Mouse (Mus musculus): ENCODE data around the gene Gm20388. TPM values are rescaled to one million over a fixed set of nuclear protein-coding genes. Genes with fewer than 3 reads are reported as not detected.

Gene Gm20388
- polyA plus RNA-seq, 1 experiment from 2014 or later, result 5.5 TPM

DNA sequence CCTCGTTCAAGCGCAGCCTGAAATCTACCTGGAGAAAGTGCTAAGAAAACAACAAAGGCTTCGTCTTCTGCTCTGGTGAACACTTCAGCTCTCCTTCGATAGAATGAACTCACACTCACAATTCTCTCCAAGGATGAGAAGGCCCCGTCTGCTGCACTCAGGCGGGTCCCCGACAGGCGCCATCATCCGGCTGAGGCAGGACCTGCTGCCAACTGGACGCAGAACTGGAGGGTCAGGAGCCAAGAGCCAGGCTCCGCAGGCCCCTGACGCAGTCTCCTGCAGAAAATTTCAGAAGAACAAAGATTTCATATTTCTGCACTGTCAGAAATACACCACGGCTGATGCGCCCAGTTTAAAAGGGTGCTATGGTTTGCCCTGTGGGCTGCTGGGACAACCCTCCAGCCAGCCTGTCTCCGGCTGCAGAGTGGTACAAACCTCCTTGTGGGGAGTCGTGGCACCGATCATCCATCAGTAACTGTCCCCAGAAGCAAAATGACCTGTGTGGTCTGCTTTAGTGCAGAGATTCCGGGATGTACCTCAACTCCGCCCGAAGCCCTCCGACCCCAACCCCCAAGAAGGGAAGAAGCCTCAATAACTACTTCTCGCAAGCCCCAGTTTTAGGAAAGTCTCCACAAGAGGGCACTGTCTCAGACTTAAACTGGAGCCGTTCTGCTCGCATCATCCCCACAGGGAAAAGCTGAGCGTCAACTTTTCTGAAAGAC lies 3732.8 kb downstream of the Gm20388 start:
- Histone ChIP-seq H3K4me3 (peak overlapping the region; percentile 16), H3K27ac (no peak overlapping the region), H3K27me3 (peaks cover 8% of the 10 kb centered on the region; the same call in 1 of the 2 replicates), H3K36me3 (no peaks in the 10 kb centered on the region), H3K4me2 (peak overlapping the region; percentile 47), H3K9me3 (no peaks in the 10 kb centered on the region), H3K9ac (no peak overlapping the region), H3K4me1 (peaks cover 11% of the 10 kb centered on the region)
- 14% methylated on average over 25 of the region's 25 CpGs for WGBS
- no peak for ATAC-seq (ENCODE audit: borderline replicate concordance, extremely low read depth, low FRiP score, low TSS enrichment)

DNA sequence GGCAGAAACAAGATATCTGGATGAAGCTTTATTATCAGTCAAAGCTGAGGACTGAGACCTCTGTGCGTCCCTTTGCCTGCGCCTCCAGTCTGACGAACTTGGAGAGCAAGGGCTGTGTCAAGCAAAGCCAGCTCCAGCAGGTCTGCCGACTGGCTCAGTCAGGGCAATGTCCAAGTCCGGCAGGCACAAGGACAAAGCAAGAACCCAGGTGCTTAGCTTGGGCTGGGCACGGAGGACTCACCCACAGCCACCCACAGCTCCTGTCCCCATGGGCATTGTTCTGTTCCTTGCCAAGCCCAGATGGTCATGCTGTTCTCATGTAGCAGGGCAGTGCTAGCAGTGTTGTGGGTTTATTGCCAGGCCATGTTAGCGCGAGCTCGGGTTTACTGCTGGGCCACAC lies 3734.6 kb downstream of the Gm20388 start:
- Histone ChIP-seq H3K27me3 (peaks cover 8% of the 10 kb centered on the region; the same call in 1 of the 2 replicates), H3K9ac (no peak overlapping the region), H3K27ac (no peak overlapping the region), H3K9me3 (no peaks in the 10 kb centered on the region), H3K4me2 (no peak overlapping the region), H3K4me1 (peaks cover 26% of the 10 kb centered on the region), H3K4me3 (no peak overlapping the region), H3K36me3 (no peaks in the 10 kb centered on the region)
- WGBS, result 80% methylated on average over 9 of the region's 9 CpGs
- no peak for ATAC-seq (ENCODE audit: borderline replicate concordance, extremely low read depth, low FRiP score, low TSS enrichment)

DNA sequence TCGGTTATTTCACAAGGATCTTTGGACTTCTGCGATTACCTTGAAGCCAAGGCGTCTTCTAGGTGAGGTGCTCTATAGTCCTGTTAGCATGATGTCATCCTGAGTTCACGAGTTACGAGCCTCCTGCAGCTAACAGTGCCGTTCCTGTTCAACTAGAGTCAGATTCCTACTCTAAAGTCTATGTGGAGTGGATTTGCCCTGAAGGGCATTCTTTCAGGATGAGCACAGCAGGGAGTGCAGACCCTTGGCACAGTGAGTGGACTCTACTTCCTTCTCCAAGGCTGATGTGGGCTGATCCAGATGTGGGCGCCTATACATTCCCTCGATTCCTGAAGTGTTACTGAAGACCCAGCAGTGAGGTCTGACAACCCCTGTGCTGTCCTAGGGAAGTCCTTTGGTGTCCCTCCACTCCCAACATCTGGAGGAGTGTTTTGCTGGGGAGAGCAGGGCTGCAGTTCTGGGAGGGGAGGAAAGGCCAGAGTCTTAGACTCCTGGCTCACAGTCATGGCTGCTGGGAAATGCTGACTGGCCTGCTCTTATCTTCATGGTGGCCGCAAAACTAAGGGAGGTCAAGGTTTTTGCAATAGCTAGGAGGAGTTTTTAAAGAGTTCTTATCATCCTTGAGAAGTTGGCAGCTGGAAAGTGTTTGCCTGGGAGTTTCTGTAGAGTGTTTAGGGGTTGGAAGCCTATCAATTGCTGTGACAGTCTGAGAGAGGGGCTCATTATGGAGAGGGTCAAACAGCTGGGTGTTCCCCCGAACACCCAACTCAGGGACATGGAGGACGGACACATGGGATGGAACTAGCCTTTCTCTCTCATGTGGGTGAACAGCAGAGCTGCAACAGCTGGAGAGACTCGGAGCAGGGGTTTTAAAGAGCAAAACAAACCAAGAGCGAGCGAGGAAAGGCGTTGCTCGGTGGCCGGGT lies 3737.9 kb downstream of the Gm20388 start:
- Histone ChIP-seq H3K9me3 (no peaks in the 10 kb centered on the region), H3K27ac (peak overlapping the region; percentile 85), H3K4me3 (no peak overlapping the region), H3K4me2 (peak overlapping the region; percentile 33), H3K27me3 (0 out of 2 replicates have a peak, but pooled peaks cover 5% of the 10 kb centered on the region), H3K9ac (no peak overlapping the region), H3K4me1 (peaks cover 54% of the 10 kb centered on the region), H3K36me3 (no peaks in the 10 kb centered on the region)
- peak; percentile 82 for ATAC-seq (ENCODE audit: borderline replicate concordance, extremely low read depth, low FRiP score, low TSS enrichment)
- WGBS, result 24% methylated on average over 17 of the region's 17 CpGs

DNA sequence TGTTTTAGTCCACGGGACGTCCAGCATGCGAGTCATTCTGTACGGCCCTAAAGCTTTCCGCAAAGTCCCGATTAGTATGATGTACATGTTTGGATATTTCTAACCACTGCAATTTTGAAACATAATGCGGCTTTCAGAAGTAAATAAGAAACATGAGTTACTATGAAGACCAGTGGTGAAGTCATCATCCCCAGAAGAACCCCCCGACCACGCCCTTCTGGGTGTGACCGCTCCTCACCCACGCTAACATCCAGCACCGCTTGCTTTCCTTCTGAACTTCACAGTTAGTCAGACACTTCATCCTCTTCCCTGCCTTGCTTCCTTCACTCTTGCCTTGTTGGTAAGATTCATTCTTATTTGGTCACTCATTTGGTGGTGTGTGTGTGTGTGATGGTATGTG lies 3738.8 kb downstream of the Gm20388 start:
- 0 out of 2 replicates have a peak, but pooled peaks cover 5% of the 10 kb centered on the region for H3K27me3 ChIP-seq
- H3K4me3 ChIP-seq, result no peak overlapping the region
- no peaks in the 10 kb centered on the region for H3K36me3 ChIP-seq
- H3K4me1 ChIP-seq, result peaks cover 50% of the 10 kb centered on the region
- ATAC-seq (ENCODE audit: borderline replicate concordance, extremely low read depth, low FRiP score, low TSS enrichment), result no peak
- WGBS, result 48% methylated on average over 12 of the region's 12 CpGs
- peak overlapping the region; percentile 33 for H3K4me2 ChIP-seq
- no peak overlapping the region for H3K9ac ChIP-seq
- H3K27ac ChIP-seq, result peak overlapping the region; percentile 85
- no peaks in the 10 kb centered on the region for H3K9me3 ChIP-seq

DNA sequence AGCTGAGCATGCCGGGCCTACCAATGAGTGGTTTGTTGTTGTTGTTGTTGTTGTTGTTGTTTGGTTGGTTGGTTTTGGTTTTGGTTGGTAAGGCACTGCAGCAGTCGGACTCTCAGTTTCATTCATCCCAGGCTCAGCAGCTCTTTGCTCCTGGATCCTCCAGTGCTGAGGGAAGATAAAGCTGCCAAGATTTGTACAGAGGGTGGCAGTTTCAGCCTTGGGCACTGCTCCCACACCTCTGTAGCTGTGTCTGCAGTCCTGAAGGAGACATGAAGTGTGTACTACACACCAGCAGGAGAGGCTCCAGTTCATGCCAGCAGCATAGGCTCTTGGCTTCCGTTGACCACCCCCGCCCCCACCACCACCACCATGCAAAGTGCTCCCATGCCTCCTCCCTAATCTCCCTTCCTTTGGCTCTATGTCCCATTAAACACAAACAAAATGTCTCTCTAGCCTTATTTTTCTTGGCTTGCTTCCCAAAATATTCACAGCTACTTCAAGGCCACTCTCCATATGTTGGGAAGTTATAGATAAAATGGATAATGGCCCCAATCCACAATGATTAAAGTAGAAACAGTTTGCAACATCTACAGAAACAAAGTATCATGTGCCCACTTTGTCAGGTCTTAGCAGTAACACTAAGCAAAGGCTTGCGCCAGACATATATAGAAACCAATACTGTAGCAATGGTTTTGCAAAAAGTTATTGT lies 3740.9 kb downstream of the Gm20388 start:
- H3K27me3 ChIP-seq, result 0 out of 2 replicates have a peak, but pooled peaks cover 5% of the 10 kb centered on the region
- H3K9me3 ChIP-seq, result no peaks in the 10 kb centered on the region
- peaks cover 7% of the 10 kb centered on the region; the same call in 1 of the 2 replicates for H3K36me3 ChIP-seq
- H3K4me3 ChIP-seq, result no peak overlapping the region
- peak overlapping the region; percentile 77 for H3K27ac ChIP-seq
- H3K4me1 ChIP-seq, result peaks cover 69% of the 10 kb centered on the region
- peak; percentile 33 for ATAC-seq (ENCODE audit: borderline replicate concordance, extremely low read depth, low FRiP score, low TSS enrichment)
- no peak overlapping the region for H3K9ac ChIP-seq
- 48% methylated on average over 5 of the region's 5 CpGs for WGBS
- H3K4me2 ChIP-seq, result 0 out of 2 replicates have a peak overlapping the region, but pooled peaks have one; percentile 6

DNA sequence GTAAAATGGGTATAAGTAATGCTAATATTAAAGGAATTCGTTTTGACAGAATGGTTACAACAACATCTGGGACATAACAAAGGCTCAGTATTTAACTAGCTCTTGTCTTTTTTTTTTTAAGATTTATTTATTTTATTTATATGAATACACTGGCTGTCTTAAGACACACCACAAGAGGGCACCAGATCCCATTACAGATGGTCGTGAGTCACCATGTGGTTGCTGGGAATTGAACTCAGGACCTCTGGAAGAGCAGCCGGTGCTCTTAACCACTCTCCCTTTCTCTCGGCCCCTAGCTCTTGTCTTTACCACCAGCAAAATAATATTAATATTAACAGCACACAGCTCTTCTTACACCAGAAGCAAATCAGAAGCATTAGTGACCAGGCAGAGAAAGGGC lies 3742.0 kb downstream of the Gm20388 start:
- no peak overlapping the region for H3K4me3 ChIP-seq
- 0 out of 2 replicates have a peak, but pooled peaks cover 5% of the 10 kb centered on the region for H3K27me3 ChIP-seq
- no peak overlapping the region for H3K9ac ChIP-seq
- WGBS, result 66% methylated on average over 4 of the region's 4 CpGs
- H3K9me3 ChIP-seq, result no peaks in the 10 kb centered on the region
- no peak for ATAC-seq (ENCODE audit: borderline replicate concordance, extremely low read depth, low FRiP score, low TSS enrichment)
- peaks cover 69% of the 10 kb centered on the region for H3K4me1 ChIP-seq
- peaks cover 15% of the 10 kb centered on the region; the same call in 1 of the 2 replicates for H3K36me3 ChIP-seq
- peak overlapping the region; percentile 85 for H3K27ac ChIP-seq
- no peak overlapping the region for H3K4me2 ChIP-seq

DNA sequence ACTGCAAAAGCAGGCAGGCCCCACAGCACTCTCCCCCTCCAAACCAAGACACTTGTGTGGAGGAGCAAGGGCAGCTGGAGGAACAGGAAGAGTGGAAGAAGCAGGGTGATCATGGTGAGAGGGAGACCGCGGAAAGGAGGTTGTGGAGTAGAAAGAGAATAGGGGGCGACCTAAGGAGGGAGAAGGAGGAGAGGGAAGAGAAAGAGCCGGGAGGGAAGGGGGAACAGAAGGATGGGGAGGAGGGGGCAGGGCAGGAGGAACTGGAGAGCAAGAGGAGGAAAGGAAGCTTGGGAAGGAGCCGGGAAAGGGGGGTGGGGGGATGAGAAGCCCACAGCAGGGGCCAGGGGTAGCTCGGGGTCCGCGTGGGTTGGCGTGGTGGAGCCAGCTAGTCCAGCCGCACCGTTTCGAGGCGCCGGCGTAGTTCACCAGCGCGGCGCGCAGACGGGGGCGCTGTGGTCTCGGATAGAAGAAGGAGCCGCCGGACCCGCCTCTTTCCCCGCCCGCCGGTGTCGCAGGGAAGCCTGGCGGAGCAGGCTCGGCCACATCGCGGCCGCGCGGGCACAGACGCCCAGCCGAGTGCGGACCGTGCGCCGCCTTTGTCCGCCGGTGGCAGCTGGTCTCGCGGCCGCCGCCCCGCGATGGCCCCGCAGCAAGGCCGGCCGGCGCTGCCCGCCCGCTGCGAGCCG lies 3742.8 kb downstream of the Gm20388 start, which contains the start of gene Rhou:
Gene Rhou (plus strand): TSS at position 622 of the 686 bp plus-strand sequence.
- peak within 1 kb of the TSS; percentile 85 for H3K27ac ChIP-seq
- H3K4me3 ChIP-seq, result peak within 1 kb of the TSS; percentile 70
- H3K36me3 ChIP-seq, result peaks cover 20% of the 10 kb centered on the region
- H3K27me3 ChIP-seq, result no peaks in the 10 kb centered on the region
- peak; percentile 75 for ATAC-seq (ENCODE audit: borderline replicate concordance, extremely low read depth, low FRiP score, low TSS enrichment)
- peak within 1 kb of the TSS; percentile 68 for H3K4me2 ChIP-seq
- H3K9ac ChIP-seq, result peak within 1 kb of the TSS; percentile 74
- peaks cover 62% of the 10 kb centered on the region for H3K4me1 ChIP-seq
- WGBS, result 0% methylated on average over 43 of the region's 58 CpGs
- no peaks in the 10 kb centered on the region for H3K9me3 ChIP-seq

DNA sequence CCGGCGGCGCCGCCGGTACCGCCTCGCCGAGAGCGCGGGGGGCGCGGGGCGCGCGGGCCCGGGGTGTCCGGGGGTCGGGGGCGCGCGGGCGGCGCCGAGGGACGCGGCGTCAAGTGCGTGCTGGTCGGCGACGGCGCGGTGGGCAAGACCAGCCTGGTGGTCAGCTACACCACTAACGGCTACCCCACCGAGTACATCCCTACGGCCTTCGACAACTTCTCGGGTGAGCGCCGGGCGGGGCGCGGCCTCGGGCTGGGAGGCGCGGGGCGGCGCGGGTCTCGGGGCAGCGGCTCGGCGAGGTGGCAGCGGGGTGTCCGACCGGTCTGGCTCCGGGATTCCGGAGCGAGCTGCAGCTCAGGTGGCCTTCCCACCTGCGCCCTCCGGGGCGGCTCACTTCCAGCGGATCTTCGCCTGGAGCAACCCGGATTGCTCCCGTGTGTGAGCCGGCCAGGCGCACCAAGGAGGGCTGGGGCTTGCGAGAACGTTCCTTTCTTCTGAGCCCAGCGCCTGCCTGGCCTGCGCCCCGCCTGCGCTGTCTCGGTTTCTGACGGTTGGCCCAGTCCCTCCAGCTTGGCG lies 3743.4 kb downstream of the Gm20388 start:
- H3K36me3 ChIP-seq, result peaks cover 21% of the 10 kb centered on the region
- H3K9me3 ChIP-seq, result no peaks in the 10 kb centered on the region
- peak overlapping the region; percentile 70 for H3K4me3 ChIP-seq
- peaks cover 56% of the 10 kb centered on the region for H3K4me1 ChIP-seq
- ATAC-seq (ENCODE audit: borderline replicate concordance, extremely low read depth, low FRiP score, low TSS enrichment), result peak; percentile 29; the same call in 1 of the 2 replicates
- peak overlapping the region; percentile 74 for H3K9ac ChIP-seq
- peak overlapping the region; percentile 68 for H3K4me2 ChIP-seq
- peak overlapping the region; percentile 85 for H3K27ac ChIP-seq
- no peaks in the 10 kb centered on the region for H3K27me3 ChIP-seq
- WGBS, result 1% methylated on average over 71 of the region's 77 CpGs

DNA sequence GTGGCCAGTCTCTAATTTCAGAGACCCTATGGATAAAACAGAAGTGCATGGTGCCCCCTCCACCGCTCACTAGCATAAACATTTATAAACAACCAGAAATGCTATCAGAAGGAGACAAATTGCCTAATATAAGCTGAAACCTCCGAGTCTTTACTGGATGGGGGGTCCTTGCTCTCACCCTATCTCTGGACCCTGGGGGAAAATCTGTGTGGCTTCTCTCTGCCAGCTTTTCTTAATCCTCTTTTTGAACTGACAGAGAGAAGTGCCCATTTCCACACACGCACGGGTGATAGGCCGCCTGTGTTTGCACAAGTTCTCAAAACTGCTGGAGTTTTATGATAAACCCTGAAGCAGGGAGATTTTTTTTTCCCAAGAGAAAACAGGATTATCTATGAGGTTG lies 3744.1 kb downstream of the Gm20388 start:
- Histone ChIP-seq H3K27ac (peak overlapping the region; percentile 58; the same call in 1 of the 2 replicates), H3K9me3 (no peaks in the 10 kb centered on the region), H3K27me3 (no peaks in the 10 kb centered on the region), H3K9ac (peak overlapping the region; percentile 74), H3K36me3 (peaks cover 21% of the 10 kb centered on the region), H3K4me3 (peak overlapping the region; percentile 70), H3K4me2 (peak overlapping the region; percentile 68), H3K4me1 (peaks cover 49% of the 10 kb centered on the region)
- no peak for ATAC-seq (ENCODE audit: borderline replicate concordance, extremely low read depth, low FRiP score, low TSS enrichment)
- 4% methylated on average over 5 of the region's 5 CpGs for WGBS

DNA sequence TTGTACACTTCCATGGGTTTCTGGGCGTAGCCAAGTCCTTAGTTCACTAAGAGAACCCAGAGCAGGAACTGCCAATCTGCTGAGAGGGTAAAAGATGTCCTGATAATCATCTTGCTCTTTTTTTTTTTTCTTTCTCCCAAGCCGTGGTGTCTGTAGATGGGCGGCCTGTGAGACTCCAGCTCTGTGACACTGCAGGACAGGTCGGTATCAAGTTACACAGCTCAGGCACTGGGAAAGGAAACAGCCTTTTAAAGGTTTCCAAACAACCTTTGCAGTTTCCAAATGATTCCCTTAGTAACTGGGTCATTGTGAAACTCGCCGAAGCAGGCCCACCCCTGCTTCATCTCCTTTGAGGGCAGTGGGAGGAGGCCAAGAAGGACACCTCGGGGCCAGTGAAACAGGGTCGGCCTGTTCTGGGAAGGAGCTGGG lies 3744.7 kb downstream of the Gm20388 start:
- WGBS, result 8% methylated on average over 8 of the region's 8 CpGs
- Histone ChIP-seq H3K27ac (peak overlapping the region; percentile 58; the same call in 1 of the 2 replicates), H3K9ac (peak overlapping the region; percentile 74; the same call in 1 of the 2 replicates), H3K27me3 (no peaks in the 10 kb centered on the region), H3K9me3 (no peaks in the 10 kb centered on the region), H3K4me2 (peak overlapping the region; percentile 68), H3K4me3 (peak overlapping the region; percentile 70), H3K36me3 (peaks cover 24% of the 10 kb centered on the region), H3K4me1 (peaks cover 46% of the 10 kb centered on the region)
- ATAC-seq (ENCODE audit: borderline replicate concordance, extremely low read depth, low FRiP score, low TSS enrichment), result no peak

All from lung, embryonic 15.5 days (tissue).